Mouse (Mus musculus) frontal cortex, postnatal 14 days (tissue): ENCODE data around the gene Krtap3-2.
A peak's percentile ranks its signal among the peaks of the same experiment; 100 is the strongest.
"Not testable (repeated sequence)": the region's sequence is repeated elsewhere in the genome, so short reads cannot be mapped to it uniquely, and the experiment has no call there.

Experiments
- DNase-seq, 2 experiments: peaks; one replicate each; pipeline ENCODE4 v3.0.0; 2022; ENCODE audit warnings: low spot score in 2 of 2

Gene Krtap3-2

DNA sequence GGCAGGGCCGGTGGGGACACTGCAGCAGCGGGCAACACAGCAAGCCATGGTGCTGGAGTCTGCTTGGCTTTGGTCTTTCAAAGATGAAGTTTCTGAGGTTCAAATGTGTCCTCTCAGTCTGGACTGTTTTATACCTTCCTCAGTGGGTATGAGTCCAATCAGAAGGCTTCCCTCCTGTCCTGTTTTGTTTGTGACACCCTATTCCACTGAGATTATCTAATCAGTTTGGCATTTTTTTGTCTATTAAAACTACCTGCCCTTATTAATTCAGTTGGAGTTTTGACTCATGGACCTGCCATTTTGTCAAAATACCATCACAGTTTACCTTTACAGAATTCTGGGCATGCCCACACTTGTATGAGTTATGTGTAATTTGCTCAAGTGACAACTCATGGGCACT lies at the start of gene Krtap3-2:
Krtap3-2 (minus strand) TSS at position 101 of the 400 bp plus-strand sequence.
- no peak for DNase-seq

- not testable (repeated sequence) for DNase-seq
Observed at GRCm38 (mm10) chr11:99603208-99603607, 46.6 kb upstream of the Krtap3-2 start, which contains the start of gene Gm11938. TSS of gene Gm11938 (minus strand) at chr11:99603308.

DNA sequence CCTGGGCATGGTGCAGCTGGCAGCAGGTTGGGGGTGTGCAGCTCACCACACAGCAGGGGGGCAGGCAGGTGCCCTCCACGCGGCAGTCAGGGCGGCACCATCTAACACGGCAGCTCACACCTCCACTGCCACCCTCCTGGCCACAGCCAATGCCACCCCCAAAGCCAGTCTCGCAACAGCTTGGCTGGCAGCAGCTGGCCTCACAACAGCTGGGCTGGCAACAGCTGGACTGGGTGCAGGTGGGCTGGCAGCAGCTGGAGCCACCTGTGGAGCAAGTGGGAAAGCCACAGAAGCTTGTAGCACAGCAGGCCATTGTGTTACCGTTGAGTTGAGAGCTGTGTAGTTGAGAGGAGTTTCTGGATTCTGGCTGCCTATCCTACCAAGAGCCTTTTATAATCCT lies 41.1 kb upstream of the Krtap3-2 start, which contains the start of gene Krtap9-3:
Krtap9-3 (minus strand) TSS at position 364 of the 400 bp plus-strand sequence.
- not testable (repeated sequence) for DNase-seq

DNA sequence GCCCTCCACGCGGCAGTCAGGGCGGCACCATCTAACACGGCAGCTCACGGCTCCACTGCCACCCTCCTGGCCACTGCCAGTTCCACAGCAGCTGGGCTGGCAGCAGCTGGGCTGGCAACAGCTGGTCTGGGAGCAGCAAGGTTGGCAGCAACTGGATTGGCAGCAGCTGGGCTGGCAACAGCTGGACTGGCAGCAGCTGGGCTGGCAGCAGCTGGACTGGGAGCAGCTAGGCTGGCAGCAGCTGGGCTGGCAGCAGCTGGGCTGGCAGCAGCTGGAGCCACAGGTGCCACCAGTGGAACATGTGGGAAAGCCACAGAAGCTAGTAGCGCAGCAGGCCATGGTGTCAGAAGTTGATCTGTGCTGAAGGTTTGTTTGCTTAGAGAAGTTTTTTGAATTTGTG lies 34.3 kb upstream of the Krtap3-2 start, which contains the start of gene Krtap1-3:
Krtap1-3 (minus strand) TSS at position 359 of the 400 bp plus-strand sequence.
- DNase-seq = no peak

- no peak for DNase-seq
Observed at GRCm38 (mm10) chr11:99585096-99585495, 28.4 kb upstream of the Krtap3-2 start.

GRCm38 (mm10) chr11:99583245-99583704 lies 26.6 kb upstream of the Krtap3-2 start, which contains the start of gene Krtap1-4:
TSS of gene Krtap1-4 (minus strand) at chr11:99583654.
- no peak for DNase-seq

- no peak for DNase-seq
Observed at GRCm38 (mm10) chr11:99581564-99581963, 24.9 kb upstream of the Krtap3-2 start.

GRCm38 (mm10) chr11:99581051-99581450 lies 24.4 kb upstream of the Krtap3-2 start:
- no peak for DNase-seq

GRCm38 (mm10) chr11:99580636-99581035 lies 24.0 kb upstream of the Krtap3-2 start, which contains the start of gene Krtap1-5:
TSS of gene Krtap1-5 (minus strand) at chr11:99581016.
- no peak for DNase-seq

DNA sequence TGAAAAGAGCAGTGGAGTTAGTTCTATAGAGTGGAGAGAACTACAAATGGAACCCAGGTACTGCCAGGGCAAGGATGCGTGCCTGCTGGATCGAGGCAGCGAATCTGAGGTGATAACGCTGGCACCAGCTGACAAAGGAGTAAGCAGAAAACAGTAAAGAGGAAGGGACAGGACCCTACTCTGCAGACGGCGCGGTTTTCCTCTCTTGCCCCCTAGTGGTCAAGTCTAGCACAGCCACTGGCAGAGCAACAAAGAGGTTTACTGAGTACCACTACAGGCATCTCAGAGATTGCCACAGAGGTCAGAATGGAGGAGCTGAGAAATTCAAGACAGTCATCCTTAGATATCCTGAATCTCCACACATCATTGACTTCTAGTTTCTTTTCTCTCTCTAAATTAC lies 17.5 kb upstream of the Krtap3-2 start:
- DNase-seq = peak; percentile 18 to 63

DNA sequence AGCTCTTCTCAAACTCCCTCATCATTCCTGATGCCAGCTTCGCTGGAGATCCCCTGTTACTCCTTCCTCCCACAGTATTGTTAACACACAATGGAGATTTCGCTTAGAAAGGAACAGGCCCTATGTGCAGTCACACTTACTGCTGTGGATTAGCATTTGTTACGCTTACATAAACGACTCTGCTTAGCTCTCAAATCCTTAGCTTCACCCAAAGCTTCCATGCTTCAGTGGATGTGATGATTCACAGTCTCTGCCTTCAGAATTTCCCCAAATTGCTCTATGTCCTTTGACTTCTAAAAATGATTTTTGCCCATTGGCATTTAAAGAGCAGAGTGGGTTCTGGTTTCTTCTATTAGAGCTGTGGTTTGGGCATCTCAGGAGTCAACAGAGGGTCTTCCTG lies 16.5 kb upstream of the Krtap3-2 start:
- no peak for DNase-seq

DNA sequence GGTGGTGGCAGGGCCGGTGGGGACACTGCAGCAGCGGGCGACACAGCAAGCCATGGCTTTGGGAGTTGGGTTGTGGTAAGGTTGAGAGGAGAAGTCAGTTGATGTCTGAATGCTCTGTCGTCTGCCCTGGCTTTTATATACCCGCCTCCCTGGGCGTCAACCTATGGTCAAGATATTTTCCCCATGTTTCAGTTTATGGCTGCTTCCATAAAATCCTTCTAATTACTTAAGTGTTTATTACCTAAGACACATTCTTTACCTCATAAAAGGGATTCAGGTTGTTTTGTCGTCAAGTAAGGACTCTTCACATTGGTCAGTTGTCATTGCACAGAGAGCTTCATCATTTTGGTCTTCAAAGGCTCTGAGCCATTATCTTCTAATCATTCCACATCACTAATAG lies 9.9 kb upstream of the Krtap3-2 start, which contains the start of gene Krtap3-1:
Krtap3-1 (minus strand) TSS at position 101 of the 400 bp plus-strand sequence.
- DNase-seq = no peak

- DNase-seq = no peak
Observed at GRCm38 (mm10) chr11:99562580-99562979, 5.9 kb upstream of the Krtap3-2 start.

DNA sequence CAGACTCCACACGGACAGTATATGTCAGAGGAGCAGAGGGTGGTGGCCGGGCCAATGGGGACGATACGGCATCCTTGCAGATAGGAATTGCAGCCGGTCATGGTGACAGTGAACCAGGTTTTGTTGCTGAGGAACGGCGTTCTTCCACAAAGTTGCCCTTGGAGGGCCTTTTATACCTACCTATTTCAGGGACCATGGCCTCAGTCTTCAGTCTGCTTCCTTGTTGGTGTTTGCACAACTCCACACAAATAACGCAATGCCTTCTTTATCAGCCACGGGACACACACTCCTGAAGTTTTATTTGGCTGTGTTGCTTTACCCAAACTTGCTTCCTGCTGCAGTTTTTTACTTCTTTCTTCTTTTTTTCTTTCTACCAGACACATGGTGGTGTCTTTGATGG lies 2.7 kb upstream of the Krtap3-2 start, which contains the start of gene Gm11939:
Gm11939 (minus strand) TSS at position 101 of the 400 bp plus-strand sequence.
- no peak for DNase-seq

DNA sequence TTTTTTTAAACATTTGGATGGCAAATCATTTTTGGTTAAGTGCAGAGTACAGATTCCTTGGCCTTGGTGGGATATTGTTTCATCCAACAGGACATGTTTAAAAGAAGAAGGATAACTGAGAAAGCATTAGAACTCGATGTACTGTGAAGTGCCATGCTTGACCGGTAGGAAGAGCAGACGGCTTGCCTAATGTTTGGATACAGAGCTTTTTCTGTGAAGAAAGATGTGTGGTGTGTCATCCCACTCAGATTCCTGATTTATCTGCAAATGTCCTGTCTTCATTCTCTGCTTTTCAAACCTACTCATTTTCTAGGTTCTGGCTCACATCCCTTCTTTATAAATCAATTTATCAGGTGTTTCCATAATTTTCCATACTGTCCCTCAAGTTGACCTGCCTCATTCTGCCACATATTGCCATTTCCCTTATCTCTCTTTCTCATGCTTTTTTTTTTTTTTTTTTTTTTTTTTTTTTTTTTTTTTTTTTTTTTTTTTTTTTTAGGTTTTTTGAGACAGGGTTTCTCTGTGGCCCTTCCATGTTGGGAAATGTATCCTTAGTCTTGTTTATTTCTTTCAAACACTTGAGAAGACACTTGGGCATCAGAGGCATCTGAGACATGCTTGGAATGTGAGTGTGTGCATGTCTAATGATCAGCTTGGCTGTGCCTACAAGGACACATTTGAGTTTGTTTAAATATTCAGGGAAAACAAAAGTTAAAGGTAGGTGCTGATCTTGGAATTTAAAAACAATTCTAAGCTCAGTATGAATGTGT lies 1.5 kb upstream of the Krtap3-2 start:
- no peak for DNase-seq

GRCm38 (mm10) chr11:99556195-99556594 lies 458 bp downstream of the Krtap3-2 start:
- no peak for DNase-seq

DNA sequence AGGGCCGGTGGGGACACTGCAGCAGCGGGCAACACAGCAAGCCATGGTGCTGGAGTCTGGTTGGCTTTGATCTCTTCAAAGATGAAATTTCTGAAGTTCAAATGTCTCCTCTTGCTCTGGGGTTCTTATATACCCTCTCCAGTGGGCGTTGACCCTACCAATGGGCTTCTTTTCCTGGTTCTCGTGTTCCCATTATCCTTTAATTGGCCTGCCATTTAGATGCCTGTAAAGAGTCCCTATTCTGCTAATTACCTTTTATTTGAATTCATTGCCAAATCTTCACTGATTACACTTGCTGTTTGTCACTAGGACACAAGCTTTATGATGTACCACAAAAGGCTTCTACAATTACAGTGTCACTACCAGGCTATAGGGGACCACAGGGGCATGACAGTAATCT lies 5.9 kb downstream of the Krtap3-2 start, which contains the start of gene Krtap3-3:
Krtap3-3 (minus strand) TSS at position 101 of the 400 bp plus-strand sequence.
- DNase-seq = no peak

DNA sequence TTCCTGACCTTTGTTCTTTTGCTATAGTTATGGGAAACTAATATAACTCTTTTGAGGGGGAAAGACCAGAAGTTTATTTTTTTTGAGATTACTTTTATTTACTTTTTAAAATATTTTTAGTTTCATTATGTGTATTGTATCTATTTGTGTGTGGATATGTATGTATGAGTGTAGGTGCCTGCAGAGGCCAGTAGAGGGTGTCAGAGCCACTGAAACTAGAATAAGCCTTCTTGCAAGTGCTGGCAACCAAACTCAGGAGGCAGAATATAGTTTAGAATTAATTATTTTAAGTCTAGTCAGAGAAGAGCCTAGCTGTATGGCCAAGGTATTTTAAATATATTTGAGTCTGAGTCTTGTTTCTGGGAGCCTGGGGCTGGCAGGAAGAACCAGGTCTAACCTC lies 8.8 kb downstream of the Krtap3-2 start:
- DNase-seq = no peak

DNA sequence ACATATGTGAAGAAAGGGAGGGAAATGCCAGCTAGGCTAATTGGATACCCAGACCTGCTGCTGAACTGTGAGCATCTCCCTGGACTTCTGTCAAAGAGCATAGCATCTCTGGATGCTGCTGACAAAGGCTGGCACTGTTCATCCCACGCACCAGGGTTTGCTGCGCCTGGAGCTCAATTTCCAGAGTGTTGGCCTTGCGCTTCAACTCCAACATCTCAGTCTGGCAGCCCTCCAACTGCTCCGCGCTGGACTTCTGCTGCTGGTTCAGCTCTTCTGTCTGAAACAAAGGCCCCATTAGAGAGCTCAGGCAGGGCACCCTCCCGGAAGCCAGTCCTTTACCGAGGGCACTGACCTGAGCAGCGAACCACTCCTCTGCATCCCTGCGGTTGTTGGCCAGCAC lies 16.9 kb downstream of the Krtap3-2 start:
- peak in 1 of 2 experiments; percentile 23 for DNase-seq

DNA sequence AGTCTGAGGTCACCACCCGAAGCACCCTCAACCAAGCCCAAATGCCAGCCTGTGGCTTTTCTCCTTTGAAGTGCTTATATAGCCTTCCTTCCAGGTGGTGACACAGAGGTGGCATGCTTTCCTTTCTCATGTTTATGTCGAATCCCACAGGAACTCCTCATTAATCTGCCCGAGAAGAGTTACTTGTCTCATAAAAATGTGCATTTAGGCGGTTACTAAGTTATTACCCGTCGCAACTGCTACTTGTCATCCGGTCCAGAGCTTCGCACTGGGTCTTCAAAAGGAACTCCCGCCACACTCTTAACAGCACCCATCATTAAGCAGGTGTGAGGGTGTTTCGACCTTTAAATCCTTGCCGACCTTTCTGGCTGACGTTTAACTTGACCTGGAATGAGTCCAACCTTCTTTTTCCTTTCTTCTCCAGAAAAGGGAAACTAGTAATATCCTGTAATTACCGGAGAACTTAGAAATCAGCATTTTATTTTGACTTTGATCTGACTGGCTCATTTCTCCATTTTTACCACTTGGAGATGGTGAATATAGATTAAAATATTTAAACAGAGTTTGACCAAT lies 35.3 kb downstream of the Krtap3-2 start, which contains the start of gene Krt39:
Krt39 (minus strand) TSS at position 51 of the 573 bp plus-strand sequence.
- DNase-seq = no peak

GRCm38 (mm10) chr11:99514098-99514497 lies 42.6 kb downstream of the Krtap3-2 start:
- DNase-seq = no peak
